Mouse (Mus musculus): ENCODE results near the gene 2510009E07Rik. TPM values are rescaled to one million over a fixed set of nuclear protein-coding genes. Genes with fewer than 3 reads are reported as not detected.
"Not testable (repeated sequence)": the region's sequence is repeated elsewhere in the genome, so short reads cannot be mapped to it uniquely, and the experiment has no call there.

2510009E07Rik gene
- polyA plus RNA-seq, 1 experiment from 2014 or later: 23.2 TPM

DNA sequence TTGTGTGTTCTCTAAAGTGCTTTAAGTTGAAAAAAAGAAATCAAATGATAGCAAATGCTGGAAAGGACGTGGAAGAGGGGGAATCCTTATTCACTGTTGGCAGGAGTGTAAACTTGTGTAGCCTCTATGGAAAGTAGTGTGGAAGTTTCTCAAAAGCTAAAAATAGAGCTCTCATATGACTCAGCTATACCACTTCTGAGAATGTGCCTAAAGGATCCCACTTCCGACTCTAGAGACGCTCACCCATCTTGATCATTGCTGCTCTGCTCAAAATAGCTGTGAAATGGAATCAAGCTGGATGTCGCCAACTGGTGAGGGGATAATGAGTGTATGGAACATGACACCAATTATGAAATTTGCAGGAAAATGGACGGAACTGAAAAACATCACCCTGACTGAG, 7.1 kb downstream of the 2510009E07Rik start:
- no peaks in the 10 kb centered on the region for H3K27me3 ChIP-seq (ENCODE audit: control insufficient read depth, insufficient read depth, low read length)
- peaks cover 6% of the 10 kb centered on the region; the same call in 1 of the 2 replicates for H3K9me3 ChIP-seq (ENCODE audit: control insufficient read depth, low read length)
- H3K4me1 ChIP-seq (ENCODE audit: control insufficient read depth in 2 of 2, insufficient read depth in 2 of 2, low read length in 2 of 2): peaks cover 17 to 40% of the 10 kb centered on the region in 2 experiments
- no peak overlapping the region for H3K9ac ChIP-seq (ENCODE audit: low read length)
- H3K36me3 ChIP-seq (ENCODE audit: control insufficient read depth, insufficient read depth, low read length): no peaks in the 10 kb centered on the region
- H3K4me3 ChIP-seq (ENCODE audit: control insufficient read depth in 1 of 2, insufficient read depth in 1 of 2, low read depth in 1 of 2, low read length in 2 of 2): no peak overlapping the region
- peak overlapping the region; percentile 47 to 64; a peak in 3 of 4 replicates for H3K27ac ChIP-seq (replicated peaks in 1 of 2; ENCODE audit: control insufficient read depth in 1 of 2, insufficient read depth in 1 of 2, low read depth in 2 of 2, low read length in 2 of 2)
- H3K4me2 ChIP-seq (ENCODE audit: low read length): no peak overlapping the region; the same call in 1 of the 2 replicates
- no peak for ATAC-seq (ENCODE audit: insufficient number of reproducible peaks, insufficient read depth, low FRiP score, low read depth)
- 30% methylated on average over 5 of the region's 5 CpGs for WGBS

DNA sequence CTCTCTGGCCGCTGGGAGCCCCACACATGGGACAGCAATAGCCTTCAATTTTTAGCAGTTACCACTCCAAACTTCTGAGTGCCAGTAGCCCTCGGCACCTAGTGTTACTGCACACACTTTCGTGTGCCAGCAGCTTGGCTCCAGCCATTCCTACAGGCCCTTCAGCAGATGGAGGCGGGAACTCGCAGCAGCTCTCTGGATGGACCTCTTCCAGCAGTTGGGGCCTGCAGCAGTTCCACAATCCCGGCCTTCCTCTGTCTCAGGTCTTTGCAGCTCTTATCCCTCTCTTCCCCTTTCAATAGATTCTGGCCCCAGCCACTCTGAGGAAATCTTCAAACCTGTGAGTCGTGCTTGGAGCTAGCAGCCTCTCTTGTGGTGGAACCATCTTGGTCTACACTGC, 17.7 kb downstream of the 2510009E07Rik start:
- no peaks in the 10 kb centered on the region for H3K4me1 ChIP-seq (ENCODE audit: control insufficient read depth in 2 of 2, insufficient read depth in 2 of 2, low read length in 2 of 2)
- 78% methylated on average over 7 of the region's 7 CpGs for WGBS

DNA sequence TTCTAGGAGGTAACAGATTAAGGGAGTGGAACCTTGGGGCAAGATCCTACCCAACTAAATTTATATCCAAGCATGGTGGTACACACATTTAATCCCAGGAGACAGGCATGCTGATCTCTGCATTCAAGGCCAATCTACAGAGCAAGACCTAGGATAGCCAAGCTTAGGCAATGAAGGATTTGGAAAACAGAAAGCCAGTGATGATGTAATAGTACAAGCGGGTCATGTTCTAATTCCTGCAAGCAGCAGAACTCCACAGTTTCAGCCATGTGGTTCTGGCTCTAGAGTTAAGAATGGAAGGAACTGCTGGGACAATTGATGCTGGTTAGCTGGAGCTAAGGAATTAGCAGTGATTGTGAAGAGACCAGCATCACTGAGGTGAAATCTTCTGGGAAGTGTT, 20.8 kb downstream of the 2510009E07Rik start:
- not testable (repeated sequence) for H3K27ac ChIP-seq (replicated peaks in 1 of 2; ENCODE audit: control insufficient read depth in 1 of 2, insufficient read depth in 1 of 2, low read depth in 2 of 2, low read length in 2 of 2); H3K9ac ChIP-seq (ENCODE audit: low read length); H3K9me3 ChIP-seq (ENCODE audit: control insufficient read depth, low read length); ATAC-seq (ENCODE audit: insufficient number of reproducible peaks, insufficient read depth, low FRiP score, low read depth); H3K4me3 ChIP-seq (ENCODE audit: control insufficient read depth in 1 of 2, insufficient read depth in 1 of 2, low read depth in 1 of 2, low read length in 2 of 2); H3K4me2 ChIP-seq (ENCODE audit: low read length); H3K27me3 ChIP-seq (ENCODE audit: control insufficient read depth, insufficient read depth, low read length); H3K4me1 ChIP-seq (ENCODE audit: control insufficient read depth in 2 of 2, insufficient read depth in 2 of 2, low read length in 2 of 2)
- H3K36me3 ChIP-seq (ENCODE audit: control insufficient read depth, insufficient read depth, low read length): peaks cover 16% of the 10 kb centered on the region; the same call in 1 of the 2 replicates
- 95% methylated on average over 1 of the region's 1 CpGs for WGBS

More for the DNA sequence above, 17.7 kb downstream of the 2510009E07Rik start:
- no peak overlapping the region for H3K9ac ChIP-seq (ENCODE audit: low read length)
- no peak overlapping the region for H3K27ac ChIP-seq (replicated peaks in 1 of 2; ENCODE audit: control insufficient read depth in 1 of 2, insufficient read depth in 1 of 2, low read depth in 2 of 2, low read length in 2 of 2)
- peaks cover 16% of the 10 kb centered on the region; the same call in 1 of the 2 replicates for H3K36me3 ChIP-seq (ENCODE audit: control insufficient read depth, insufficient read depth, low read length)
- H3K9me3 ChIP-seq (ENCODE audit: control insufficient read depth, low read length): no peaks in the 10 kb centered on the region
- ATAC-seq (ENCODE audit: insufficient number of reproducible peaks, insufficient read depth, low FRiP score, low read depth): no peak
- H3K4me2 ChIP-seq (ENCODE audit: low read length): no peak overlapping the region
- no peaks in the 10 kb centered on the region for H3K27me3 ChIP-seq (ENCODE audit: control insufficient read depth, insufficient read depth, low read length)
- no peak overlapping the region for H3K4me3 ChIP-seq (ENCODE audit: control insufficient read depth in 1 of 2, insufficient read depth in 1 of 2, low read depth in 1 of 2, low read length in 2 of 2)

DNA sequence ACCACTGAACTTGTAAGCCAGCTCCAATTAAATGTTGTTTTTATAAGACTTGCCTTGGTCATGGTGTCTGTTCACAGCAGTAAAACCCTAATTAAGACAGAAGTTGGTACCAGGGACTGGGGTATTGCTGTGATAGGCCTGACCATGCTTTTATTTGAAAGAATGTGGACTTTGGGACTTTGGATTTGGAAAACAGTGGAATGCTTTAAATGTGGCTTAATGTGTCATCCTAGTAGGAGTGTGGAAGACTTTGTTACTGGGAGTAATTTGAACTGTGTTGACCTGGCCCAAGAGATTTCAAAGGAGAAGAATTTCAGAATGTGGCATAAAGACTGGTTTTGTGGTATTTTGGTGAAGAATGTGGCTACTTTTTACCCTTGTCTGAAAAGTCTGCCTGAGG, 21.4 kb downstream of the 2510009E07Rik start:
- H3K27ac ChIP-seq (replicated peaks in 1 of 2; ENCODE audit: control insufficient read depth in 1 of 2, insufficient read depth in 1 of 2, low read depth in 2 of 2, low read length in 2 of 2); ATAC-seq (ENCODE audit: insufficient number of reproducible peaks, insufficient read depth, low FRiP score, low read depth); H3K4me1 ChIP-seq (ENCODE audit: control insufficient read depth in 2 of 2, insufficient read depth in 2 of 2, low read length in 2 of 2); H3K9ac ChIP-seq (ENCODE audit: low read length); H3K9me3 ChIP-seq (ENCODE audit: control insufficient read depth, low read length); H3K4me2 ChIP-seq (ENCODE audit: low read length); H3K27me3 ChIP-seq (ENCODE audit: control insufficient read depth, insufficient read depth, low read length); H3K4me3 ChIP-seq (ENCODE audit: control insufficient read depth in 1 of 2, insufficient read depth in 1 of 2, low read depth in 1 of 2, low read length in 2 of 2): not testable (repeated sequence)
- H3K36me3 ChIP-seq (ENCODE audit: control insufficient read depth, insufficient read depth, low read length): peaks cover 16% of the 10 kb centered on the region; the same call in 1 of the 2 replicates

DNA sequence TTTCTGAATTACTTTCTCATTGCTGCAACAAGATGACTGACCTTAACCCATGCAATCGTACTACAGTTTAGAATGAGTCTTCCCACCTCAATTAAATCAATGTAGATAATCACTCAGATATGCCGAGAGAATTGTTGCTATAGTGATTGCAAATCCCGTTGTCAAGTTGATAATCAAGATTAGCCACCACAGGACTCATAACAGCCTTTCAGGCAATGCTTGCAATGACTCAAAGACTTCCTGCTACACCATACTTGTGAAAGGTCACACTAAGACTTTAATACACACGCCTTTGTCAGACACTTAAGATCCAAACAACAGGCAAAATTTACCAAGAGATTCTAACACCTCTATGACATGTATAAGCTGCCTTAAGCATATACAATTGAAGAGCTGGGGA, 22.6 kb downstream of the 2510009E07Rik start:
- no peak for ATAC-seq (ENCODE audit: insufficient number of reproducible peaks, insufficient read depth, low FRiP score, low read depth)
- Histone ChIP-seq H3K27me3 (ENCODE audit: control insufficient read depth, insufficient read depth, low read length) (no peaks in the 10 kb centered on the region), H3K9ac (ENCODE audit: low read length) (no peak overlapping the region), H3K9me3 (ENCODE audit: control insufficient read depth, low read length) (no peaks in the 10 kb centered on the region; the same call in 1 of the 2 replicates), H3K27ac (replicated peaks in 1 of 2; ENCODE audit: control insufficient read depth in 1 of 2, insufficient read depth in 1 of 2, low read depth in 2 of 2, low read length in 2 of 2) (no peak overlapping the region), H3K36me3 (ENCODE audit: control insufficient read depth, insufficient read depth, low read length) (peaks cover 11% of the 10 kb centered on the region; the same call in 1 of the 2 replicates), H3K4me2 (ENCODE audit: low read length) (no peak overlapping the region), H3K4me3 (ENCODE audit: control insufficient read depth in 1 of 2, insufficient read depth in 1 of 2, low read depth in 1 of 2, low read length in 2 of 2) (no peak overlapping the region), H3K4me1 (ENCODE audit: control insufficient read depth in 2 of 2, insufficient read depth in 2 of 2, low read length in 2 of 2) (no peaks in the 10 kb centered on the region)
- WGBS: 71% methylated on average over 4 of the region's 4 CpGs

DNA sequence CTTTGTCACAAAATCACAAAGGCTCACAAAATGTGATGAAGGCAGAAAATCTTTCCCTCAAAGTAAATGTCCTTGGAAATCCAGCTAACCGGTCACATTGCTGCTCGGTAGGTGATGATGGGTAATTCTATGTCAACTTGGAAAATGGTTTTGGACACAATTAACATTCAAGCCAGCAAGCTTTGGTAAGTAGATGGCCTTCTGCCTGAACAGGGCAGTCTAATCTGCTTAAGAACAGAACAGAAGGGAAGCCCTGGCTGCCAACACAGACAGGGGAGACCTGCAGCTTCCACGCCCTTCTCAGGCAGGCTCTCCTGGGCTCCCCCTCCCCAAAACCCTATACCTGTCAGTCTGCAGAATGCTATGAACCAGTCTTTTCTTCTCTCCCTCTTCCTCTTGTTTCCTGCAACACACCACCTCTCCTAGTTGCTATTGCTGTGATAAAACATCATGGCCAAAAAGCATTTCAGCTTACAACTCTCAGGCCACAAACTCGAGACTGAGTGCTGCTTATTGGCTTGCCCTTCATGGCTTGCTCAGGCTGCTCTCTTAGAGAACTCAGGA, 29.0 kb downstream of the 2510009E07Rik start:
- WGBS: 38% methylated on average over 4 of the region's 4 CpGs

DNA sequence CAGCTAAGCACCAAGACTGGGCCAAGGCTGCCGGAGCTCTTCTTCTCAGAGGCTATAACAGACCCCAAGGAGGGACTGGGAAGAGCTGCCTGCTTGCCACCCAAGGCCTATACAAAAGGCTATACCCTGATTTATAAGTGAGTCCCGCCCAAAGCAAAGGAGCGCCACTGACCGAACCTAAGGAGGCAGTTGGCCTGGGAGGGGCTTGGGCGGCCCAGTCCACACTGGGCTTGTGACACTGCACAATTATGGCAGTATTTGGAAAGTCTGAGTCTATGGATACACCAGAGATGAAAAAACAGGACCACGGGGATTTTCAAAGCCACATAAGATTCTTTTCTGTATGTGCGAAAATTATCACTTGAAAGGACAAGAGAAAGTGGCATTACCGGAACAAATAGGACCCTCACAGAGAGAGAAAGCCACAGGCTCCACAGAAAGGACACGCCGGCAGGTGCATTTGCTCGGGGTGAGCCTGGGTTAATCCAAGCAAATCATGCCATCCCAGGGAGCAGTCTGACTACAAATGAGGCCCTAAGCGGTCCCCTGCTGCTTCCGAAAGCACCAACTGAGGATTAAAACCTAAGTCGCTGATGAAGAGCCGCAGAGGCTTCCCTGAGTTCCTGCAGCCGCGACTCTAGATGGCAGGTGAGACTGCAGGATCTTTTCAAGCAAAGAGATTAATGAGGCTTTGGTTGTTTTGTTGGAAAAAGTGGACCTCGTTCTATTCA, 29.7 kb downstream of the 2510009E07Rik start:
- Histone ChIP-seq H3K27ac (replicated peaks in 1 of 2; ENCODE audit: control insufficient read depth in 1 of 2, insufficient read depth in 1 of 2, low read depth in 2 of 2, low read length in 2 of 2) (no peak overlapping the region), H3K9ac (ENCODE audit: low read length) (no peak overlapping the region), H3K4me3 (ENCODE audit: control insufficient read depth in 1 of 2, insufficient read depth in 1 of 2, low read depth in 1 of 2, low read length in 2 of 2) (no peak overlapping the region), H3K4me1 (ENCODE audit: control insufficient read depth in 2 of 2, insufficient read depth in 2 of 2, low read length in 2 of 2) (no peaks in the 10 kb centered on the region; a peak in 1 of 4 replicates), H3K9me3 (ENCODE audit: control insufficient read depth, low read length) (no peaks in the 10 kb centered on the region; the same call in 1 of the 2 replicates), H3K27me3 (ENCODE audit: control insufficient read depth, insufficient read depth, low read length) (no peaks in the 10 kb centered on the region), H3K4me2 (ENCODE audit: low read length) (no peak overlapping the region), H3K36me3 (ENCODE audit: control insufficient read depth, insufficient read depth, low read length) (no peaks in the 10 kb centered on the region)
- ATAC-seq (ENCODE audit: insufficient number of reproducible peaks, insufficient read depth, low FRiP score, low read depth): no peak
- 52% methylated on average over 18 of the region's 18 CpGs for WGBS

More for the DNA sequence above, 29.0 kb downstream of the 2510009E07Rik start:
- Histone ChIP-seq H3K4me3 (ENCODE audit: control insufficient read depth in 1 of 2, insufficient read depth in 1 of 2, low read depth in 1 of 2, low read length in 2 of 2) (no peak overlapping the region), H3K9ac (ENCODE audit: low read length) (no peak overlapping the region), H3K4me2 (ENCODE audit: low read length) (no peak overlapping the region), H3K36me3 (ENCODE audit: control insufficient read depth, insufficient read depth, low read length) (no peaks in the 10 kb centered on the region), H3K9me3 (ENCODE audit: control insufficient read depth, low read length) (no peaks in the 10 kb centered on the region; the same call in 1 of the 2 replicates), H3K4me1 (ENCODE audit: control insufficient read depth in 2 of 2, insufficient read depth in 2 of 2, low read length in 2 of 2) (no peaks in the 10 kb centered on the region; a peak in 1 of 4 replicates), H3K27ac (replicated peaks in 1 of 2; ENCODE audit: control insufficient read depth in 1 of 2, insufficient read depth in 1 of 2, low read depth in 2 of 2, low read length in 2 of 2) (no peak overlapping the region), H3K27me3 (ENCODE audit: control insufficient read depth, insufficient read depth, low read length) (no peaks in the 10 kb centered on the region)
- no peak for ATAC-seq (ENCODE audit: insufficient number of reproducible peaks, insufficient read depth, low FRiP score, low read depth)
